Mouse (Mus musculus): ENCODE measurements around the gene Gtpbp1. TPM values are rescaled to one million over a fixed set of nuclear protein-coding genes. Genes with fewer than 3 reads are reported as not detected.

Gtpbp1 gene
- total and polyA plus RNA-seq, 3 experiments = 25.3 to 45.3 (median 34.2) TPM

DNA sequence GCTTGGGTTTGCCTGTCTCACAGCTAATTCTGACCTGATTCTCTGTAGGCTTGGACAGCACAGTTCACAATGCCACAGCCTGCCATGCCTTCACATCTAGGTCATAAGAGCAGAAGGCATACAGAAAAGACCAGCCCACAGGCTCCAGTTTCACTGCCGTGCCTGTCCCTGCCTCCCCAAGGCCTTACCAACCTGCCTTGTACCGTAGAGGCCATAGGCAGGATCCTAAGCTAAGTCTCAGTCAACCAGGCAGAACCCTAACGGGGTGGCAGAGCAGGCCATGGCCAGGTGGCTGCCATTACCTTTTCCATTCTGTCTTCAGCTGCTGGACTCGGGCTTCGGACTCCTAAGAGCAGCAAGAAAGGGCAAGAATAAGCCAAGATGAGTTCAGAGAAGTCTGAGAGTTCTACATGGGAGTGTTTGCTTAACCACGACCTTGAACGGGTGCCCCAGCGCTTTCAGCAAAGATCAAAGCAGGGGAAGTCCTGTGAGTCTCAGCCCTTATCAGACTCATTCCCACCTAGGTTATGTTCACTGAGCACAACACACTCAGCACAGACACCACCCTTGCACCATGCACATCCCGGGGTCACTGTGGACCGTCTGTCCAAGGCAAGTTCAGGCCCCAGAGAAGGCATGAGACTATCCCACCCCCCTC lies 38.2 kb downstream of the Gtpbp1 start:
- dilution Hi-C loops (cut with MboI; ENCODE audit: extremely low pct_ligation_motif_present, extremely low pct_unique_long_range_greater_than_20kb, low sequenced_read_pairs) = no loop called here
- Histone ChIP-seq H3K36me3 (replicated peaks in 1 of 2; ENCODE audit: control insufficient read depth in 1 of 2, insufficient read depth in 1 of 2, low read length in 1 of 2) (peaks cover 53 to 91% of the 10 kb centered on the region in 2 experiments), H3K9ac (ENCODE audit: insufficient read depth, low read depth) (no peak overlapping the region)

GRCm38 (mm10) chr15:79731554-79731953 lies 40.9 kb downstream of the Gtpbp1 start:
- Histone ChIP-seq H3K27me3 (replicated peaks) (no peaks in the 10 kb centered on the region), H3K4me3 (replicated peaks in 1 of 3; ENCODE audit: low read depth in 2 of 3, low read length in 2 of 3, poor library complexity in 1 of 3) (no peak overlapping the region), H3K4me2 (ENCODE audit: insufficient read depth, low read depth, poor library complexity, severe bottlenecking) (no peak overlapping the region), H3K4me1 (ENCODE audit: control insufficient read depth in 1 of 2, insufficient read depth in 2 of 2) (peaks cover 3 to 24% of the 10 kb centered on the region in 2 experiments; a peak in 3 of 4 replicates), H3K9me3 (replicated peaks; ENCODE audit: low read length) (no peaks in the 10 kb centered on the region), H3K9ac (ENCODE audit: insufficient read depth, low read depth) (no peak overlapping the region), H3K27ac (ENCODE audit: insufficient read depth, low read depth) (no peak overlapping the region), H3K79me2 (replicated peaks; ENCODE audit: control insufficient read depth, extremely low read depth, insufficient read depth, poor library complexity, severe bottlenecking) (no peaks in the 10 kb centered on the region), H3K36me3 (replicated peaks in 1 of 2; ENCODE audit: control insufficient read depth in 1 of 2, insufficient read depth in 1 of 2, low read length in 1 of 2) (peaks cover 54 to 91% of the 10 kb centered on the region in 2 experiments)
- TF ChIP-seq IRF4 (IDR thresholded peaks at IDR 0.05; ENCODE audit: low read depth, low read length) (no peak), TBP (conservative IDR thresholded peaks at IDR 0.05; ENCODE audit: low read depth, low read length) (no peak), GABPA (IDR thresholded peaks at IDR 0.05; ENCODE audit: insufficient replicate concordance, low read depth, low read length) (no peak), ELF1 (IDR thresholded peaks at IDR 0.05; ENCODE audit: low read depth, low read length) (no peak), EP300 (IDR thresholded peaks at IDR 0.05; ENCODE audit: low read length) (no peak), E2F4 (IDR thresholded peaks at IDR 0.05; ENCODE audit: insufficient replicate concordance, low read depth, low read length) (no peak)
- DNase-seq (ENCODE audit: extremely low read depth) = no peak
- dilution Hi-C loops (cut with MboI; ENCODE audit: extremely low pct_ligation_motif_present, extremely low pct_unique_long_range_greater_than_20kb, low sequenced_read_pairs) = no loop called here
- in situ Hi-C loops (cut with MboI; ENCODE audit: low pct_ligation_motif_present, low pct_unique_long_range_greater_than_20kb, low sequenced_read_pairs) = no loop called here

More for the DNA sequence above, 38.2 kb downstream of the Gtpbp1 start:
- no peak overlapping the region for H3K4me3 ChIP-seq (replicated peaks in 1 of 3; ENCODE audit: low read depth in 2 of 3, low read length in 2 of 3, poor library complexity in 1 of 3)
- H3K79me2 ChIP-seq (replicated peaks; ENCODE audit: control insufficient read depth, extremely low read depth, insufficient read depth, poor library complexity, severe bottlenecking) = no peaks in the 10 kb centered on the region
- H3K27me3 ChIP-seq (replicated peaks) = no peaks in the 10 kb centered on the region
- H3K4me2 ChIP-seq (ENCODE audit: insufficient read depth, low read depth, poor library complexity, severe bottlenecking) = no peak overlapping the region
- peaks cover 3 to 48% of the 10 kb centered on the region in 2 experiments; a peak in 3 of 4 replicates for H3K4me1 ChIP-seq (ENCODE audit: control insufficient read depth in 1 of 2, insufficient read depth in 2 of 2)
- 0 out of 2 replicates have a peak overlapping the region, but pooled peaks have one; percentile 2 for H3K27ac ChIP-seq (ENCODE audit: insufficient read depth, low read depth)
- H3K9me3 ChIP-seq (replicated peaks; ENCODE audit: low read length) = no peaks in the 10 kb centered on the region
- TF ChIP-seq USF2 (conservative IDR thresholded peaks at IDR 0.05; ENCODE audit: low read depth, low read length) (no peak), POLR2AphosphoS2 (IDR thresholded peaks at IDR 0.05; ENCODE audit: low read depth, low read length) (no peak), TBP (conservative IDR thresholded peaks at IDR 0.05; ENCODE audit: low read depth, low read length) (no peak)
- DNase-seq (ENCODE audit: extremely low read depth) = no peak
- in situ Hi-C loops (cut with MboI; ENCODE audit: low pct_ligation_motif_present, low pct_unique_long_range_greater_than_20kb, low sequenced_read_pairs) = no loop called here

- Histone ChIP-seq H3K27me3 (replicated peaks) (no peaks in the 10 kb centered on the region), H3K36me3 (replicated peaks in 1 of 2; ENCODE audit: control insufficient read depth in 1 of 2, insufficient read depth in 1 of 2, low read length in 1 of 2) (peaks cover 56 to 91% of the 10 kb centered on the region in 2 experiments), H3K4me3 (replicated peaks in 1 of 3; ENCODE audit: low read depth in 2 of 3, low read length in 2 of 3, poor library complexity in 1 of 3) (no peak overlapping the region), H3K9me3 (replicated peaks; ENCODE audit: low read length) (no peaks in the 10 kb centered on the region), H3K4me2 (ENCODE audit: insufficient read depth, low read depth, poor library complexity, severe bottlenecking) (no peak overlapping the region), H3K9ac (ENCODE audit: insufficient read depth, low read depth) (no peak overlapping the region), H3K79me2 (replicated peaks; ENCODE audit: control insufficient read depth, extremely low read depth, insufficient read depth, poor library complexity, severe bottlenecking) (no peaks in the 10 kb centered on the region), H3K27ac (ENCODE audit: insufficient read depth, low read depth) (no peak overlapping the region), H3K4me1 (ENCODE audit: control insufficient read depth in 1 of 2, insufficient read depth in 2 of 2) (peaks cover 3 to 11% of the 10 kb centered on the region in 2 experiments; a peak in 3 of 4 replicates)
- TF ChIP-seq NELFE (IDR thresholded peaks at IDR 0.05; ENCODE audit: low read depth, low read length) (no peak), ZMIZ1 (IDR thresholded peaks at IDR 0.05; ENCODE audit: low read depth, low read length) (no peak), USF2 (conservative IDR thresholded peaks at IDR 0.05; ENCODE audit: low read depth, low read length) (no peak), EP300 (IDR thresholded peaks at IDR 0.05; ENCODE audit: low read length) (no peak), BHLHE40 (IDR thresholded peaks at IDR 0.05; ENCODE audit: low read depth, low read length) (no peak), RAD21 (IDR thresholded peaks at IDR 0.05; ENCODE audit: low read depth, low read length) (no peak), JUN (IDR thresholded peaks at IDR 0.05; ENCODE audit: insufficient read depth, low read depth, low read length) (no peak)
- dilution Hi-C loops (cut with MboI; ENCODE audit: extremely low pct_ligation_motif_present, extremely low pct_unique_long_range_greater_than_20kb, low sequenced_read_pairs) (no loop called here), in situ Hi-C loops (cut with MboI; ENCODE audit: low pct_ligation_motif_present, low pct_unique_long_range_greater_than_20kb, low sequenced_read_pairs) (no loop called here)
- no peak for DNase-seq (ENCODE audit: extremely low read depth)
Measured at GRCm38 (mm10) chr15:79733192-79733591, 42.5 kb downstream of the Gtpbp1 start.

Data from CH12.LX (cell line).